Mouse (Mus musculus): Measurements from ENCODE around the gene Cpxm2.

Cpxm2 gene

GRCm38 (mm10) chr7:132015193-132015592, 139.3 kb downstream of the Cpxm2 start:
- no peak for DNase-seq

DNA sequence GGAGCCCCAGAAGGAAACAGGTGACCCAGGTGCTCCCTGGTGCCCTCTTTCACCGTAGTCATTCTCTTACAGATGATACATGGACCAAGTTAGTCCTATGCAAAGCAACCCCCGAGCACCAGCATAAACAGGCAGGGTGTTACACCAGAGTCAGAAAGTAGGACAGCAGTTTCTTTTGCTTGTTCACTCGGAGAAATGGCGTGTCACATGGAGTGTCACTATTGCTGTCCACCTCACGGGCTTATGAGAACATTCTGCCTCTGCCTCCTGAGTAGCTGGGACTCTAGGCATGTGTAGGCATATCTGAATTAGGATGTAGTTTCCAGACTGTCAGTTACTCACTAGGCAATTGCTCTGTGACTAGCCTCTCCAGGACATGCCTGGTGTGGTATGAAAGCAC, 140.6 kb downstream of the Cpxm2 start:
- DNase-seq: no peak

- DNase-seq: no peak
Measured at GRCm38 (mm10) chr7:132012969-132013679, 141.4 kb downstream of the Cpxm2 start.

DNA sequence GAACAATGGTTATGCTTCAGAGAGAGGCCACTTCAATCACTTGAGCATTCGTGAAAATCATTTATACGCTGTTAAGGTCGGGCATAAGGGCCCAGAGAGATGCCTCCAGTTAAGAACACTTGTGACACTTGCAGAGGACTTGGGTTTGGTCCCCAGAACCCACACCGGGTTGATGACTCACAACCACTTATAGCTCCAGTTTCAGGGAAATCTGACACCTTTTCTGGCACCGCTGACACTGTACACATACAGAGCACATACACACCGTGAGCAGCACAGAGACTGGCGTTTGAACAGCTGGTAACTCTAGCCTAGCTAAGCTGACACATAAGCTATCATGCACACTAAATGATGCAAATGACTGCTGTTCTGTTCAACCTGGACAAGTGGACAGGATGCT, 145.5 kb downstream of the Cpxm2 start:
- no peak for DNase-seq

- no peak for DNase-seq
Measured at GRCm38 (mm10) chr7:132005996-132006696, 148.4 kb downstream of the Cpxm2 start.

DNA sequence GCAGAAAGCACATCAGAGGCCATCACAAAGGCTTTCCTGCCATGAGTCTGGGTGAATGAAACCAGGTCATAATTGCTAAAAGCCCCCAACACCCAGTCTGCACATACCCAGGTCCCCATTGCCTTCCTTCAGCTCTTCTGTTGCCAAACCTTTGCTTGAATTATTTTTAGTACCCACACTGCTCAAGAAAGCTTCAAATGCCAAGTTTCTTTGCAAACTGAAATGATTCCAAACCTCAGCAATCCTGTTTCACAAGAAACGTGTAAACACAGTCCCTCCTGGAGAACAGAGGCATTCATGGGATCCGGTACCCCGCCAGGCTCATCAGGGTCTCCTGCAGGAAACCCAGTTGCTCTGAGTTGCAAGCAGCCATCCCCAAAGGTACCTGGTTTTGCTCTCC, 161.7 kb downstream of the Cpxm2 start:
- DNase-seq: no peak

GRCm38 (mm10) chr7:131992226-131992625, 162.3 kb downstream of the Cpxm2 start:
- no peak for DNase-seq

- DNase-seq: no peak
Measured at GRCm38 (mm10) chr7:131989056-131989455, 165.5 kb downstream of the Cpxm2 start.
